Mouse (Mus musculus): ENCODE measurements around the gene Il20.

Gene Il20

DNA sequence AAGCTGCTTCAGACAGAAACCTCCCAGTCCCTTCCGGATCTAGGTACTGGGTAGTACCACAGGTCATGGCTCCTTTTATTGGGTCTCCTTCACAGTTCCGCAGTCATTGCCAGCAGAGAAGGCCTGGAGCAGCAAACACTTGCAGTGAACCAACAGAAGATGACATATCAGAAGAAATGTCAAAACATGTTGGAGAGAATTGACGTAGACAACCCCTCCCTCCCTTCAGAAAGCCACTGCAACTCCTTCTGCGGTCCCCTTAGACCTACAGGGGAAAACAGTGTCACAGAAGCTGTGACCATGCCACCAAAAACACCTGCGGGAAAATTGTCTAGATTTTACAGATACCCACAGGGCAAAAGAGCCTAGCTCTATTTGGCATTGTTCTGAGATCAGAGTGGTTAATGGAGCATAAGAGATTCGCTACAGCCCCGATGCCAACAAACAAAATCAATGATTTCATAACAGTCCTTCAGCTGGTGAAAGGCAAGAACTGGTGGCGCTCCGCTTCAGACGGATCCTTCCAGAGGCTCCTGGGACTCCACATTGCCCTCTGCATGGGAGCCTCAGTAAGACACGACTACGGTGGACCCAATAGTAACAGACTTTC, at the start of gene Il20:
TSS of gene Il20 (minus strand) at position 51 of the 610 bp plus-strand sequence.
- no peak for DNase-seq

GRCm38 (mm10) chr1:130946920-130947319, 35.7 kb upstream of the Il20 start:
- DNase-seq = no peak

GRCm38 (mm10) chr1:130941801-130942200, 30.6 kb upstream of the Il20 start:
- peak; percentile 30 to 38 for DNase-seq

- DNase-seq = peak; percentile 75 to 84
Observed at GRCm38 (mm10) chr1:130940065-130940687, 28.9 kb upstream of the Il20 start, which contains the start of gene Il19. TSS of gene Il19 (minus strand) at chr1:130940115.

DNA sequence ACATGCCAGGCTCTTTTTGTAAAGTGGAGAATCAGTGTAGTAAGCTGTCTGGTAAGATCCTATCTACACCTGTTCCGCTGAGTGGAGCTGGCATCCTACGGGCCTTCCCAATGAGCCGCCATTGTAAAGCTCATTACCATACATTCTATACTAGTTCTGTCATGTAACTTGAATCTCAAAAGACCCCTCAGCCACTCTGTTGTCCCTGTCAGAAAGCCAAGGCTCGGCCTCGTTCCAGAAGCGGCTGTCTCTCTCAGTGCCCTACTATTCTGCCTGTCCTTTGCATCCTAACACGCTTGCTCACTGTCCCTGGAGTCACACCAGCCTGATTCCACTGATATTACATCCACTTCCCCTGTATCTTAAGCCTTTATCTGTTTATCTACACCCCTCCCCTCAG, 26.9 kb upstream of the Il20 start:
- DNase-seq = peak; percentile 50 to 62

DNA sequence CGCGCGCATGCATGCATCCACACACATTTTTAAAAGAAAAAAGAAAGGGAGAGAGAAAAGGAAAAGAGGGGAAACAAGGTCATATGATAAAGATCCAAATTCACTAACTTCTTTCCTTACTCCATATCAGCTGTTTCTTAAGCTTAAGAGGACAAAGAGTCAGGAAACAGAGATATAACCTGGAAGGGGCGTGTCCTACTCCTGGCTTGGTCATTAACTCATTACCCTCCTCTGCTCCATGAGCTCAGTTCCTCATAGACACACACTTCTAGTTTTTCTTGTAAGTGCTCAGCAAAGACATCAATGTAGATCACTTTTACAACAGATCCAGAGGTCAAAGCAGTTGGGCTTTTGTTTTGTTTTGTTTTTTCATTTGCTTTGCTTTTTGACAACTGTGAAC, 25.9 kb upstream of the Il20 start:
- DNase-seq = no peak

DNA sequence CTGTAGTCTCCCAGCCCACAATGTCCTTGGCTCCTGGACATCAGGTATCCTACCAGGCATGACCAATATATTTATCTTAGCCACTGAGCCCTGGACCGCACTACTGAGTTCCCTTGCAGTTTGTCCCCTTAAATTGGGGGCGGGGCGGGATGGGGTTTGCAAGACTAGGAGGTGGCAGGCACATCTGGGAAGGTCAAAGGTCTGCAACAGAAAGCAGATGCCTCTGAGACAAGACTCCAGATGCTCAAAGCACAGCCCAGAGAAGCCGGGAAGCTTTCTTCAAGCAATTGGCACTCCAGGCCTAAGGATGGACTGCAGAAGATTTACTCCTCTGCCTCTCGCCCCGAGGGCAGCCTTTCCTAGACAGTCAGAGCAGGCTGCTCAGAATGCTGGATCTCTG, 25.1 kb upstream of the Il20 start:
- no peak for DNase-seq

- no peak for DNase-seq
Observed at GRCm38 (mm10) chr1:130926484-130926883, 15.2 kb upstream of the Il20 start.

- DNase-seq = no peak
Observed at GRCm38 (mm10) chr1:130918323-130918980, 7.2 kb upstream of the Il20 start.

DNA sequence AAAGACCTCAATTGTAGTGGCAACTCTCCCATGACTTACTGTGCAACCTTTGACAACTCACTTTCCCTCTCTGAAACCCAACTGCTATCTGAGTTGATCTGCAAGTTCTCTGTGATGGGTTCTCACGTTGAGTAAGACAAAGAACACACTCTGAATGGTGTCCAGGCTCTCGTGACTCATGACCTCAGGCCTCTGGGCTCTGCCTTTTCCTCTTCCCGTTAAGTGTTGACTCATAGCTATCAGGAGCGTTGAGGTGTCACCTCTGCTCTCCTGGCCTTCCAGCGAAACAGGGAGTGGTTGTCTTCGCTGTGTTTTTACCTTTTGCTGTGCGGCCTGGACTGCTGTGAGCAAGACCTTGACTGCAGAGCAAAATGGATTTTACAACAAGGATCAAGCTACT, 8.7 kb downstream of the Il20 start:
- no peak for DNase-seq

DNA sequence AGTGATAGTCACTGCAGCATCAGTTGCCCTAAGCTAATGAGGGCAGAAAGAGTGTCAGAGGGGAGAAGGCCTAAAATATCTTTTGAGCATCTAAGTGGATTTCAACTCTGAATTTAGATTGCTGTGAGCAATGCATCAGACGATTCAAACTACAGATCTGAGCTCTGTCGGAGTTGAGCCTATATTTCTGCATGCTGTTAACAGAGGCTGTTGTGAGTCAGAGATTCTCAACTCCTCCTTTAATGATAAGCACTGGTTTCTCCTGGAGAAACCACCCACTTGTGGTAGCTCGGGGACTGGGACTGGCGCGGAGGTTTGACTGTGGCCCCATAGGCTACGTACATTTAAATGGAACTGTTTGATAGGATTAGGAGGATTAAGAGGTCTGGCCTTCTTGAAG, 16.8 kb downstream of the Il20 start:
- no peak for DNase-seq

- DNase-seq = no peak
Observed at GRCm38 (mm10) chr1:130893329-130894040, 17.8 kb downstream of the Il20 start.

- DNase-seq = no peak
Observed at GRCm38 (mm10) chr1:130892446-130892845, 18.8 kb downstream of the Il20 start.

- no peak for DNase-seq
Observed at GRCm38 (mm10) chr1:130887354-130887753, 23.9 kb downstream of the Il20 start, which contains the start of gene Il24. TSS of gene Il24 (minus strand) at chr1:130887454.

GRCm38 (mm10) chr1:130883146-130883545, 28.1 kb downstream of the Il20 start:
- no peak for DNase-seq

DNA sequence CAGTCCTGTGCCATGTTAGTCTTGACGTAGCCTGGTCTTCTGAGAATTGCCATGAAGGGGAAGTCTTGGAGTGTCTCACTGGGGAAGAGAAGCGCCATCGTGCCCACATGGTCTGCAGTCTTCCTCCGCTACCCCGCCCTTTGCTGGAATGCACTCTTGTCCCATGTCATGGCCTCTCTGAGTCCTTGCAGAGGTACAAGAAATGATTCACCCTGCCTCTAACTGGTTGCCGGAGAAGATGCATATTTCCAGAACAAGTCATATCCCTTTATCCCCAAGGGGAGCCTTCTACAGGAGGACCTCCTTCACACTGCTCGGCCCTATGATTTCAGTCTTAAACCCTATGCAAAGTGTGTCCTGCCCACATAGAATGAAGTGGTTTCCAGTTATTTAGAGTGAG, 31.3 kb downstream of the Il20 start:
- no peak for DNase-seq

DNA sequence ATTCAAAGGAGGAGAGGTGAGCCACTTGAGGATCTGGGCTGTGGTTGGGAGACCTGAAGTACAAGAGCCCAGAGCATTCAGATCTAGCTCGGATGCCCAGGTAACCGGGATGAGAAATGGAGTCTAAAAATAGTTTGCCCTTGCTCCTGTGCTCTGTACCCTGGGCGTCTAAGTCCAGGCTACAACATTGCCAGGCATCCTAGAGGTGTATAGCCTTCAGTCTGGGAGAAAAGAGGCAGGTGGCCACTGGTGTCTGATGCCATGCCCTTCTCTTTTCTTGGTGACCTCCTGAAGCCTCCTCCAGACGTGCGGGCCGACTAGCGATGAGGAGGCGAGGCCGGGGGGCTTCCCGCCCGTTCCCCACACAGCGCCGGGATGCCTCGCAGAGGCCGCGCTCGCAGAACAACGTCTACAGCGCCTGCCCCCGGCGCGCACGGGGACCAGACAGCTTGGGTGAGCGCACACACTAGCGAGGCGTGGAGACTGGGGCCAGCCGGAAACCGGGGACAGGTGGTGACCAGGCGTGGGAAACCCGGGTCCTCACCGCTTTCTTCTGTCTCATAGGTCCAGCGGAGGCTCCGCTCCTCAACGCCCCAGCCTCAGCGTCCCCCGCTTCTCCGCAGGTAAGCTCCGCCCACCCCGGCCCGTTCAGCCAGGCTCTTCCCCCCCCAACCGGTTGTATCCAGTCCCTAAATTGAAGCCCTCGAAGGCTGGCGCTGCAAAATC, 33.2 kb downstream of the Il20 start:
- DNase-seq = peak; percentile 57 to 62

GRCm38 (mm10) chr1:130876931-130877509, 34.2 kb downstream of the Il20 start:
- peak; percentile 24 to 71 for DNase-seq

DNA sequence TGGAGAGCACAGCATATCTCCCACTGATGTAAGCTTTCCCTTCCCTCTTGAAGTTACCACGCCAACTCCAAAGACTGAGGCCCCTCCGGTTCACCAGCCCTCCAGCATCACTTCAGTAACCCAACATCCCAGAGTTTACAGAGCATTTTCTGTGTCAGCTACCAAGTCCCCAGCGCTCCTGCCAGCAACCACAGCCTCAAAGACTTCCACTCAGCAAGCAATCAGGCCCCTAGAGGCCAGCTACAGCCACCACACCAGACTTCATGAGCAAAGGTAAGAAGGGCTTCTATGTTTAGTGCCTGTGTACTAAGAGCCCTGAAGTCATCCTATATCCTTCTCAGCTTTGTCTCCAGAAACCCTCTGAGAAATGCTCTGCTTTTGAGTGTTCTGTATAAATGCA, 35.3 kb downstream of the Il20 start:
- no peak for DNase-seq

GRCm38 (mm10) chr1:130875139-130875538, 36.1 kb downstream of the Il20 start:
- DNase-seq = peak; percentile 52 to 68

DNA sequence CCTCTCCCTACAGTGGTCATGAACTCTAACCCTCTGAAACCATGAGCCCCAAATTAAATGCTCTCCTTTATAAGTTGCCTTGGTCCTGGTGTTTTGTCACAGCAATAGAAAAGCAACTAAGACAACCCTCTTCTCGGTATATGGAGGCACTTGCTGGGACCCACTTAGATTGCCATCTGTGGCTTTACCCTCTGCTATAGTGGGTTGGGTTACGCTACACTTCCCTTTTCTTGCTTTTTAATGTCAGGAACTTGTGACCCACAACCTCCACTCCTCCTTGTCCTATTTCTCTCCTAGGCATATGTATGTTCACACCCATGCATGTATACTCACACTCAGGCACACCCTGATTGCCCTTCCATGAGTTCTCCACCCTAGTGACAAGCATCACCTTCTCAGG, 38.3 kb downstream of the Il20 start:
- DNase-seq = no peak

DNA sequence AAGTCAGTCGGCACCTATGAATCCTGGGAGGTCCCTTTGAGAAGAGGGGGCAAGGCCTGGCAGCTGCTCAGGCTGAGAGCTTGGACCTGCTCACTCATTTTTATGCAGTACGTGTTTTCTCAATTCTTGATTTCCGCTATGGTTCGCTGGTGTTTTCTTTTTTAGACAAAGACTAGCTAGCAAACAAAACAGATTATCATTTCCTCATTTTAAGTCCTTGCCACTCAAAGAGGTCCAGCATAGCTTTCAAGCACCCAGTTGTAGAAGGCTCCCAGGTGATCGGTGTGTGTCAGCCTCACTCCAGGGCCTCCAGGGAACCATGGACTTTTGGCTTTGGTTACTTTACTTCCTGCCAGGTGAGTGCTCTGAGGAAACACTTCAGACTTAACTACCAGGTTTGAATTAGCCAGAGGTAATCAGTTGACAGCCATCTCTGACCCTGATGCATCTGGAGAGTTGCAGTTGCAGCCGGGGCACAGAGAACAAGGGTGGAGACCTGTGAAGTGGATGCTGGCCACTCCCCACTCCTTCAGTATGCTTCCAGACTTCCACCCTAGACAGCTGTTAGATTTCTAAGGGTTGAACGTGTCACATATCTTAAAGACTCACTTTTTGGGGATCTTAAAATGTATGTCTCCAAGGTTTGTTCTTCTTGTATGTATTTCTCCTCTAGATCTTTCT, 45.6 kb downstream of the Il20 start, which contains the start of gene Fcmr:
TSS of gene Fcmr (plus strand) at position 129 of the 681 bp plus-strand sequence.
- DNase-seq = no peak

Data from cerebellum, postnatal 25 days (tissue).